Mouse (Mus musculus) E14TG2a.4 (cell line): ENCODE results near the gene Cfap161.

ENCODE experiments used
- H3K27me3 ChIP-seq: 2 replicates; pipeline ENCODE4 v1.6.1; 2014; ENCODE audit warnings: low read length, control low read depth; ENCODE audit not compliant: insufficient read depth
- H3K36me3 ChIP-seq: 2 replicates; pipeline ENCODE4 v1.6.1; 2014; ENCODE audit warnings: low read length, control low read depth; ENCODE audit not compliant: insufficient read depth
- H3K4me1 ChIP-seq: replicated peaks from 2 replicates; pipeline ENCODE4 v1.6.1; 2014; ENCODE audit warnings: low read depth, low read length, control low read depth
- H3K4me3 ChIP-seq: replicated peaks from 2 replicates; pipeline ENCODE4 v1.5.1; 2014; ENCODE audit warnings: mild to moderate bottlenecking, low read length
- H3K9me3 ChIP-seq: 2 replicates; pipeline ENCODE4 v1.6.1; 2014; ENCODE audit warnings: low read length, control low read depth
- CTCF ChIP-seq: conservative IDR thresholded peaks from 2 replicates; pipeline ENCODE4 v1.5.1; 2014; ENCODE audit warnings: low read length
- NANOG ChIP-seq: IDR thresholded peaks from 2 replicates; pipeline ENCODE4 v1.6.1; 2014; ENCODE audit warnings: borderline replicate concordance, low read length, mixed read lengths
- POU5F1 ChIP-seq: IDR thresholded peaks from 2 replicates; pipeline ENCODE4 v1.6.1; 2014; ENCODE audit warnings: low read length, borderline replicate concordance

The Cfap161 gene

DNA sequence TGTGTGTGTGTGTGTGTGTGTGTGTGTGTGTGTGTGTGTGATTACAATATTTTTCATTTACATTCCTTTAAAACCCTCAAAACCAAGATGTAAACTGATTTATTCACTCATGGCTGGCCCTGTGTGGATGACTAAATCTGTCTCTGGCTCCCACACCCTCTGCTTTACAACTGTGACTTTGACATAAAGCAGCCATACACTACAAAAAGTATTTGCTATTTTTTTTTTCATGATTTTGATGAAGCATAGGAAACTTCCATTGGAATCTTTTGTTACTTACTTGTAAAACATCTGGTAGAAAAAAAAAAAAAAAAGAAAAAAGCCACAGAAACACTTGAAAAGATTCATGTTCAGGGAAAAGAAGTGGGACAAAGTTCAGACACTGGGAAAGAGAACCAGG lies 3.3 kb upstream of the Cfap161 start:
- no peak overlapping the region for H3K4me3 ChIP-seq
- peaks cover 15% of the 10 kb centered on the region for H3K4me1 ChIP-seq
- TF ChIP-seq NANOG, result no peak
- no peaks in the 10 kb centered on the region for H3K36me3 ChIP-seq
- peaks cover 3% of the 10 kb centered on the region; the same call in 1 of the 2 replicates for H3K27me3 ChIP-seq
- no peaks in the 10 kb centered on the region for H3K9me3 ChIP-seq

GRCm38 (mm10) chr7:83796177-83796576 lies 1.5 kb upstream of the Cfap161 start:
- Histone ChIP-seq H3K4me1 (peaks cover 16% of the 10 kb centered on the region), H3K4me3 (no peak overlapping the region)
- TF ChIP-seq CTCF, result no peak
- no peak for TF ChIP-seq NANOG
- TF ChIP-seq POU5F1, result no peak

DNA sequence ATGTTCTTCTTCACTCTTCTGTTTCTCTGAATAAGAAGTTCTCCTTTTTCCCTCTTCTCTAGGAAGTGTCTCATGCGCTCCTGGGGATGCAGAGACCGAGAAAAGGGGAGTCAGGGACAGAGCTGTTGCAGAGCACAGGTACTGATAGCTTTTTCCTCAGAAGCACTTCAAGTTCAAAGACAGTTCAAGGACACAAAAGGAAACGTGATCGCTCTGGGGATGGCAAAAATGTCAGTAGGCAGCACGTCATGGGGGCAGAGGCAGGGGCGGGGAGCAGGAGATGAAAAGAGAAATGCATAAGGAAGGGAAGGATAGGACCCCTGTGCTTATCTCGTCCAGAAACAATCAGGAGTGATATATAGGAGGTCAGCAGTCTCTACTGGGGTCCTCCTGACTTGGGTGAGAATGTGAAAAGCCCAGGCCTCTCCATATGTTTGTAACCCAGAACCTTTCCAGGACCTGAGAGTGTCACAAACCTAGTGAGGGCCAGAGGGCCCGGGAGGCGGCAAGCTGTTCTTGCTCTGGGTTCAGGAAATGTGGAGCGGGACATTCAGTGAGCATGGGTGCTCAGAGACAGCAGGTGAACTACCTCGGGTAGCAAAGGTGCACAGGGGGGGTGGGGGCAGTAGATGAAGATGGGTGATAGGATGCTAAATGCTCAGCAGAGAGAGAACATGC lies 535 bp downstream of the Cfap161 start:
- Histone ChIP-seq H3K27me3 (0 out of 2 replicates have a peak, but pooled peaks cover under 1% of the 10 kb centered on the region), H3K9me3 (no peaks in the 10 kb centered on the region), H3K4me1 (peaks cover 16% of the 10 kb centered on the region), H3K4me3 (peak overlapping the region; percentile 43; the same call in 1 of the 2 replicates), H3K36me3 (no peaks in the 10 kb centered on the region)
- TF ChIP-seq CTCF, result no peak
- peak; percentile 12; the same call in 1 of the 2 replicates for TF ChIP-seq NANOG

More at GRCm38 (mm10) chr7:83796177-83796576, 1.5 kb upstream of the Cfap161 start:
- Histone ChIP-seq H3K36me3 (no peaks in the 10 kb centered on the region), H3K27me3 (peaks cover 3% of the 10 kb centered on the region; the same call in 1 of the 2 replicates), H3K9me3 (no peaks in the 10 kb centered on the region)

- no peaks in the 10 kb centered on the region for H3K36me3 ChIP-seq
- H3K9me3 ChIP-seq, result peaks cover 10% of the 10 kb centered on the region
- peaks cover 16% of the 10 kb centered on the region for H3K27me3 ChIP-seq
- TF ChIP-seq POU5F1 (no peak), CTCF (no peak), NANOG (no peak)
- H3K4me3 ChIP-seq, result no peak overlapping the region
- no peaks in the 10 kb centered on the region for H3K4me1 ChIP-seq
Observed at GRCm38 (mm10) chr7:83780881-83781280, 13.8 kb downstream of the Cfap161 start.

DNA sequence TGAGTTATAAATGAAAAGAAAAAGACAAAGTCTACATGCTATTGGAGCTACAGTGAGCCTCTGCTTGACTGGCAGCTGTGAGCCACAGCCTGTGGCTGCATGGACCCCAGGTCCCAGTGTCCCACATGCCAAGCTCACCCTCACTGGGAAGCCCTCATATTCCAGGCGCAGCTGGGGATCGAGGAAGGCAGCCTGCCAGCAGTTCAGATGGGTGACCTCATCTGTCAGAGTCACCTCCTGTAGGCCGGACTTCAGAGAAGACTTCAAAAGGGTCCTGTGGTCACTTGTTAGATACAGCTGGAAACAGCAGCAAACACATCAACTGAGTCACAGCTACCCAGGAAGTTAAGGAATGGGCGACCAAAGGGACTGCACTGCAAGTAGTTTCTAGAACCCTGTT lies 14.7 kb downstream of the Cfap161 start:
- Histone ChIP-seq H3K9me3 (peaks cover 10% of the 10 kb centered on the region), H3K36me3 (no peaks in the 10 kb centered on the region), H3K4me1 (no peaks in the 10 kb centered on the region), H3K27me3 (peaks cover 16% of the 10 kb centered on the region), H3K4me3 (no peak overlapping the region)
- no peak for TF ChIP-seq CTCF
- no peak for TF ChIP-seq NANOG
- no peak for TF ChIP-seq POU5F1

GRCm38 (mm10) chr7:83779028-83779427 lies 15.7 kb downstream of the Cfap161 start:
- TF ChIP-seq POU5F1 (no peak), CTCF (no peak), NANOG (no peak)
- no peaks in the 10 kb centered on the region for H3K36me3 ChIP-seq
- H3K4me3 ChIP-seq, result no peak overlapping the region
- peaks cover 7% of the 10 kb centered on the region for H3K4me1 ChIP-seq
- H3K9me3 ChIP-seq, result peaks cover 10% of the 10 kb centered on the region
- H3K27me3 ChIP-seq, result peaks cover 16% of the 10 kb centered on the region

- Histone ChIP-seq H3K36me3 (no peaks in the 10 kb centered on the region), H3K9me3 (peaks cover 10% of the 10 kb centered on the region), H3K27me3 (peaks cover 16% of the 10 kb centered on the region), H3K4me3 (no peak overlapping the region), H3K4me1 (peaks cover 8% of the 10 kb centered on the region)
- TF ChIP-seq CTCF (no peak), POU5F1 (no peak), NANOG (no peak)
Observed at GRCm38 (mm10) chr7:83778516-83778915, 16.2 kb downstream of the Cfap161 start.

DNA sequence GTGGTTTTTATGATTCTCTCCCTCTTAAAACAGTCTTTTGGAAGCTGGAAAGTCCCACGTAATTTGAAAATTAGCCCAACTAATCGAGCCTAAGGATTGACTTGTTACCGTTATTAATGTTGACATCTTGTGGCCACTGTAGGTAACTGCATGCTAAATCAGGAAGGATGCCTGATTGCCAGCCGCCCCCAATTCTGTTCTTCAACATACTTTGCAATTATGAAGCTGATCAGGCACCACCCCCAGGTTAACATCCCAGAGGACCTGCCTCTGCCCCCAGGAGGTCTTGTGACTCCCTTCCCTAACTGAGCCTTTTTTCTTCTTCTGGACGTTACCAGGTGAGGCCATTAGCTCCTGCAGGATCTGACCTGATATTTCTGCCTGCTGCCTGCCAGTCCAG lies 20.0 kb downstream of the Cfap161 start:
- Histone ChIP-seq H3K27me3 (peaks cover 11% of the 10 kb centered on the region), H3K36me3 (no peaks in the 10 kb centered on the region), H3K4me3 (no peak overlapping the region), H3K4me1 (peaks cover 8% of the 10 kb centered on the region), H3K9me3 (no peaks in the 10 kb centered on the region)
- TF ChIP-seq CTCF (peak; percentile 80), POU5F1 (no peak)

GRCm38 (mm10) chr7:83763674-83764073 lies 31.0 kb downstream of the Cfap161 start:
- no peaks in the 10 kb centered on the region for H3K4me1 ChIP-seq
- no peaks in the 10 kb centered on the region for H3K9me3 ChIP-seq
- H3K36me3 ChIP-seq, result no peaks in the 10 kb centered on the region
- TF ChIP-seq CTCF (no peak), NANOG (no peak), POU5F1 (no peak)
- no peak overlapping the region for H3K4me3 ChIP-seq
- H3K27me3 ChIP-seq, result no peaks in the 10 kb centered on the region; the same call in 1 of the 2 replicates
